Mouse (Mus musculus) liver, adult 10 weeks (tissue): Measurements from ENCODE around the gene Samm50. TPM values are rescaled to one million over a fixed set of nuclear protein-coding genes. Genes with fewer than 3 reads are reported as not detected.

Experiments
- polyA plus RNA-seq: library from polyadenylated mRNA; stranded (reverse); fragments of 350-450 nt; fragmentation: Illumina TruSeq; extraction: RNeasy Lipid Tissue Mini Kit (QIAGEN cat#74804); gene quantifications from one replicate; pipeline ENCODE4 v1.2.3, GENCODE M21; 2014; ENCODE audit warnings: low read depth, low replicate concordance

The Samm50 gene
- polyA plus RNA-seq, result 38.6 TPM

DNA sequence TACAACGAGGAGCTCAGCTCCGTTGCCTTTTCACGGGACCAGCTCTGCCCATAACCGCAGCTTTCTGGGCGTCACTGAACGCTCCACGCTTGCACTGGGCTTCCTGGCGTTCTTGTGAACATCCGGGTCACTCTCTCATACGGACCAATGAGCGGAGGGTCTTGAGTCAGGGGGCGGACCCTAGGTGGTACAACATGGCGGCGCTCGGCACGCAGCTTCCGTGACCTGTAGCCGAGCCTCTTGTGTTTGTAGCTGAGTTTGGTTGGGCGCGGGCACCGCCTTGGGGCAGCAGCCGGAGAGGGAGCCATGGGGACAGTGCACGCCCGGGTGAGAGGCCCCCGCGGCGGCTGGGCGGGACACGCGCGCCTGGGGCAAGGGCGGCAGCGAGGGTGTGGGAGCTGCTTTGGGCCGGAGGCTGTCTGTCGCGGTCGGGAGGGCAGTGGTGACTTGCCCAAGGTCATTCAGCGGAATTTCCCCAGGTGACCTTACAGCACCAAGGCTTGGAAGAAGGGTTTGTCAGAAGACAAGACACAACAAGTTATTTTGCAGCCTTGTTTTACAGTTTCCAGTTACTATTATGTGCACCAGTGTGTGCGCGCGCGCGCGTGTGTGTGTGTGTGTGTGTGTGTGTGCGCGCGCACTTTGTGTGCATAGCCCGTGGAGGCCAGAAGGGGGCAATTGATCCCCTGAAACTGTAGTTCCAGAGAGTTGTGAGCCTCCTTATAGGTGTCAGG is at the start of gene Samm50:
TSS of gene Samm50 (plus strand) at position 184 of the 734 bp plus-strand sequence.

DNA sequence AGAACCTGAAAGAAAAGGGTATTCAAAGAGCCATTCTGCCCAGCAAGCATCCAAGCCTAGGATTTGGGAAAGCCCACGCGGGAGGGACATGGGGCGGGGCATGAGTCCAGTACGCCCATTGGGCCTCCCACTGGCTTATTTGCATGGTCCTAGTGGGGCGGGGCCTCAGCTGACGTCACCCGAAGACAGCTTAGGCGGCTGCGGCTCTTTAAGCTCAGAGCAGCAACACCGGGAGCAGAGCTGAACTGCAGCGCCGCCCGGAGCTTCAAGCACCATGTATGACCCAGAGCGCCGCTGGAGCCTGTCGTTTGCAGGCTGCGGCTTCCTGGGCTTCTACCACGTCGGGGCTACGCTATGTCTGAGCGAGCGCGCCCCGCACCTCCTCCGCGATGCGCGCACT is 24.4 kb upstream of the Samm50 start, which contains the start of gene Pnpla3:
TSS of gene Pnpla3 (plus strand) at position 238 of the 400 bp plus-strand sequence.

GRCm38 (mm10) chr15:84231721-84232561 is 39.9 kb downstream of the Samm50 start, which contains the start of gene Parvb:
Parvb (plus strand) TSS chr15:84232043.

Other genes with a start within 250 kb of the Samm50 start
- gene Efcab6, start 126.9 kb upstream of the Samm50 start, polyA plus RNA-seq, result not detected
- gene Sult4a1, start 86.5 kb upstream of the Samm50 start, polyA plus RNA-seq, result not detected
- not detected for gene Pnpla5, start 69.1 kb upstream of the Samm50 start, polyA plus RNA-seq
- not detected for gene Pnpla3, start 24.4 kb upstream of the Samm50 start, polyA plus RNA-seq
- gene Parvb, start 39.8 kb downstream of the Samm50 start, polyA plus RNA-seq, result 0.29 TPM
- gene Parvg, start 131.8 kb downstream of the Samm50 start, polyA plus RNA-seq, result 0.32 TPM